Mouse (Mus musculus) ES-Bruce4 (cell line): ENCODE results near the gene Dtnb.

Experiments
- CTCF ChIP-seq: IDR thresholded peaks from one replicate; pipeline ENCODE4 v1.8.1; 2011; ENCODE audit warnings: low read depth, low read length
- EP300 ChIP-seq: IDR thresholded peaks from 2 replicates; pipeline ENCODE4 v1.6.1; 2011; ENCODE audit warnings: low read depth, low read length; ENCODE audit not compliant: insufficient read depth
- POLR2A ChIP-seq: IDR thresholded peaks from one replicate; pipeline ENCODE4 v1.8.1; 2011; ENCODE audit warnings: low read length; ENCODE audit not compliant: insufficient read depth

- TF ChIP-seq CTCF (no peak), POLR2A (no peak), EP300 (no peak)
Measured at GRCm38 (mm10) chr12:3746369-3746768, 174.2 kb downstream of the Dtnb start.
